Mouse (Mus musculus) thymus, postnatal 0 days (tissue): ENCODE results near the gene Cntln. TPM values are rescaled to one million over a fixed set of nuclear protein-coding genes. Genes with fewer than 3 reads are reported as not detected.

Experiments used
- polyA plus RNA-seq: library from polyadenylated mRNA; unstranded; fragments of >200 nt; fragmentation: Nextera tagmentation; extraction: Ambion mirVana; gene quantifications from 2 replicates; pipeline ENCODE4 v1.2.1, GENCODE M21; 2015

Gene Cntln
- polyA plus RNA-seq, 1 experiment from 2014 or later = 5.4 TPM

Other genes with a start within 250 kb of the Cntln start
- 0.84 and 1.1 TPM in 2 replicates for gene Bnc2, start 209.0 kb upstream of the Cntln start, polyA plus RNA-seq